Mouse (Mus musculus): Measurements from ENCODE around the gene Ino80d.

DNA sequence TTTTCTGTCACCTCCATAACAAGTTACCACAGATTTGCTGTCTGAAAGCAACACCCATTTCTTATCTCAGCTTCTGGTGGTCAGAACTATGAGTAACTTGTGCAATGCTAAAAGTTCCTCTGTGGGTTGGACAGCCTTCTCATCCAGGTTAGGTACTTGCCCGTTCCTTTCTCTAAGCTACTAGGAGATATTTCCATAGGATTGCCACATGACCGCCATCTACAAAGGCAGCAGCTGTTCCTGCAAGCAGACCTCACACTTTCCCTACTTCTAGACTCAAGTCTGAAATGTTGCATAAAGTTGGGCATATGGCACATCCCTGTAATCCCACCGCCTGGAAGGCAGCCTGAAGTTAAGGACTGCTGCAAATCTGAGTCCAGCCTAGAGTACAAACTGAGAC lies 11.7 kb upstream of the Ino80d start:
- TF ChIP-seq CTCF (IDR thresholded peaks at IDR 0.05; ENCODE audit: extremely low read depth, insufficient read length, insufficient replicate concordance, low read depth, low read length): no peak
- no peak for TF ChIP-seq POLR2A (IDR thresholded peaks at IDR 0.05; ENCODE audit: low read depth, low read length)
